Mouse (Mus musculus): ENCODE results near the gene Olfr731. TPM values are rescaled to one million over a fixed set of nuclear protein-coding genes. Genes with fewer than 3 reads are reported as not detected.

Olfr731 gene
- not detected for polyA plus RNA-seq (2012; fragmentation: generic; extraction: Trizol)
- long read RNA-seq, experiment 1, result 0 reads
- long read RNA-seq, experiment 2, result 0 reads

- TF ChIP-seq MYOD1 (IDR thresholded peaks at IDR 0.05; ENCODE audit: control insufficient read depth, insufficient read length, low read depth) (no peak), CEBPB (IDR thresholded peaks at IDR 0.05; ENCODE audit: low read depth) (no peak), MAX (IDR thresholded peaks at IDR 0.05) (no peak), FOSL1 (IDR thresholded peaks at IDR 0.05; ENCODE audit: insufficient read depth, low read length, poor library complexity, severe bottlenecking) (no peak), USF1 (IDR thresholded peaks at IDR 0.05; ENCODE audit: low read depth) (no peak), CTCF (IDR thresholded peaks at IDR 0.05; ENCODE audit: control insufficient read depth, insufficient read depth, insufficient read length) (no peak)
Observed at GRCm38 (mm10) chr14:50241766-50242165, at the start of gene Olfr731. TSS of gene Olfr731 (minus strand) at chr14:50241866.

GRCm38 (mm10) chr14:50284106-50284505 is 42.4 kb upstream of the Olfr731 start, which contains the start of gene Olfr732:
TSS of gene Olfr732 (minus strand) at chr14:50284206.
- Histone ChIP-seq H3K79me3 (ENCODE audit: low read depth) (no peaks in the 10 kb centered on the region), H3K79me2 (ENCODE audit: control insufficient read depth, insufficient read depth) (no peaks in the 10 kb centered on the region), H3K4me3 (ENCODE audit: insufficient read depth, poor library complexity, severe bottlenecking) (no peak within 1 kb of the TSS), H3ac (ENCODE audit: control insufficient read depth, insufficient read length, low read depth) (no peak within 1 kb of the TSS), H3K36me3 (ENCODE audit: control insufficient read depth, insufficient read depth) (no peaks in the 10 kb centered on the region), H3K27me3 (ENCODE audit: control insufficient read depth, insufficient read depth, insufficient read length) (no peaks in the 10 kb centered on the region)
- no peak for TF ChIP-seq MYOD1 (IDR thresholded peaks at IDR 0.05; ENCODE audit: control insufficient read depth, insufficient read length, low read depth)
- TF ChIP-seq FOSL1 (IDR thresholded peaks at IDR 0.05; ENCODE audit: insufficient read depth, low read length, poor library complexity, severe bottlenecking), result no peak
- TF ChIP-seq USF1 (IDR thresholded peaks at IDR 0.05; ENCODE audit: low read depth), result no peak
- TF ChIP-seq CEBPB (IDR thresholded peaks at IDR 0.05; ENCODE audit: low read depth), result no peak
- no peak for TF ChIP-seq MAX (IDR thresholded peaks at IDR 0.05)
- TF ChIP-seq CTCF (IDR thresholded peaks at IDR 0.05; ENCODE audit: control insufficient read depth, insufficient read depth, insufficient read length), result no peak
- TF ChIP-seq MYOG (IDR thresholded peaks at IDR 0.05; ENCODE audit: control insufficient read depth, extremely low read depth, insufficient read length), result no peak

More at GRCm38 (mm10) chr14:50241766-50242165, at the start of gene Olfr731:
- Histone ChIP-seq H3K27me3 (ENCODE audit: control insufficient read depth, insufficient read depth, insufficient read length) (no peaks in the 10 kb centered on the region), H3K79me3 (ENCODE audit: low read depth) (no peaks in the 10 kb centered on the region), H3K4me3 (ENCODE audit: insufficient read depth, poor library complexity, severe bottlenecking) (no peak within 1 kb of the TSS), H3ac (ENCODE audit: control insufficient read depth, insufficient read length, low read depth) (no peak within 1 kb of the TSS), H3K79me2 (ENCODE audit: control insufficient read depth, insufficient read depth) (no peaks in the 10 kb centered on the region), H3K36me3 (ENCODE audit: control insufficient read depth, insufficient read depth) (no peaks in the 10 kb centered on the region)

DNA sequence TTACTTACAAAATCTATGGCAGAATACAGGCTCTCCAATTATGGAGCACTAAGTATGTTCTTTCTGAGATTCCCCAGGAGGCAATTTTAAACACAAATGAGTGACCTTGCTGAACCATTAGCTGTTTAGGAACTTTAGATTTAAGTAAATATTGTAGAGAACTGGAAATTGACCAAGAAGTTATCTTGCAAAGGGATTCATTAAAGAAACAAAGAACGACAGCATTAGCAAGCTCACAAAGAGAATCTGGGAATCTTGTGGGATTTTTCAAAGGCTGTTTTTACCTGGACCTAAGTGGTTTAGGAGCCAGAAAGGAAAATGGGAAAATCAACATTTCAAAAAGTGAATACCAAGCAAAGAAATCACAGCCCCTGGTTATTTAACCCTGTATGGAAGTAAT is 53.6 kb downstream of the Olfr731 start, which contains the start of gene Olfr730:
TSS of gene Olfr730 (minus strand) at position 101 of the 400 bp plus-strand sequence.
- Histone ChIP-seq H3ac (ENCODE audit: control insufficient read depth, insufficient read length, low read depth) (no peak within 1 kb of the TSS), H3K79me2 (ENCODE audit: control insufficient read depth, insufficient read depth) (no peaks in the 10 kb centered on the region), H3K79me3 (ENCODE audit: low read depth) (no peaks in the 10 kb centered on the region), H3K27me3 (ENCODE audit: control insufficient read depth, insufficient read depth, insufficient read length) (no peaks in the 10 kb centered on the region), H3K4me3 (ENCODE audit: insufficient read depth, poor library complexity, severe bottlenecking) (no peak within 1 kb of the TSS), H3K36me3 (ENCODE audit: control insufficient read depth, insufficient read depth) (no peaks in the 10 kb centered on the region)
- TF ChIP-seq CTCF (IDR thresholded peaks at IDR 0.05; ENCODE audit: control insufficient read depth, insufficient read depth, insufficient read length) (no peak), USF1 (IDR thresholded peaks at IDR 0.05; ENCODE audit: low read depth) (no peak), CEBPB (IDR thresholded peaks at IDR 0.05; ENCODE audit: low read depth) (no peak), MYOD1 (IDR thresholded peaks at IDR 0.05; ENCODE audit: control insufficient read depth, insufficient read length, low read depth) (no peak), FOSL1 (IDR thresholded peaks at IDR 0.05; ENCODE audit: insufficient read depth, low read length, poor library complexity, severe bottlenecking) (no peak), MYOG (IDR thresholded peaks at IDR 0.05; ENCODE audit: control insufficient read depth, extremely low read depth, insufficient read length) (no peak), MAX (IDR thresholded peaks at IDR 0.05) (no peak)

Other genes with a start within 250 kb of the Olfr731 start
- not detected for gene Olfr725, start 201.5 kb downstream of the Olfr731 start, polyA plus RNA-seq (2012; fragmentation: generic; extraction: Trizol)
- gene Olfr726, start 150.9 kb downstream of the Olfr731 start, polyA plus RNA-seq (2012; fragmentation: generic; extraction: Trizol), result not detected
- not detected for gene Olfr727, start 118.7 kb downstream of the Olfr731 start, polyA plus RNA-seq (2012; fragmentation: generic; extraction: Trizol)
- not detected for gene Olfr728, start 99.2 kb downstream of the Olfr731 start, polyA plus RNA-seq (2012; fragmentation: generic; extraction: Trizol)
- not detected for gene Olfr729, start 89.0 kb downstream of the Olfr731 start, polyA plus RNA-seq (2012; fragmentation: generic; extraction: Trizol)
- gene Olfr730, start 53.7 kb downstream of the Olfr731 start, polyA plus RNA-seq (2012; fragmentation: generic; extraction: Trizol), result not detected
- gene Olfr732, start 42.3 kb upstream of the Olfr731 start, polyA plus RNA-seq (2012; fragmentation: generic; extraction: Trizol), result not detected
- gene Olfr733, start 59.7 kb upstream of the Olfr731 start, polyA plus RNA-seq (2012; fragmentation: generic; extraction: Trizol), result not detected
- gene Olfr734, start 84.9 kb upstream of the Olfr731 start, polyA plus RNA-seq (2012; fragmentation: generic; extraction: Trizol), result not detected
- not detected for gene Olfr735, start 107.0 kb upstream of the Olfr731 start, polyA plus RNA-seq (2012; fragmentation: generic; extraction: Trizol)
- gene Tlr11, start 116.0 kb upstream of the Olfr731 start, polyA plus RNA-seq (2012; fragmentation: generic; extraction: Trizol), result not detected
- not detected for gene Olfr736, start 139.3 kb upstream of the Olfr731 start, polyA plus RNA-seq (2012; fragmentation: generic; extraction: Trizol)
- gene Olfr738, start 165.7 kb upstream of the Olfr731 start, polyA plus RNA-seq (2012; fragmentation: generic; extraction: Trizol), result not detected
- gene Olfr739, start 176.8 kb upstream of the Olfr731 start, polyA plus RNA-seq (2012; fragmentation: generic; extraction: Trizol), result not detected
- not detected for gene Olfr740, start 203.7 kb upstream of the Olfr731 start, polyA plus RNA-seq (2012; fragmentation: generic; extraction: Trizol)
- not detected for gene Olfr741, start 230.9 kb upstream of the Olfr731 start, polyA plus RNA-seq (2012; fragmentation: generic; extraction: Trizol)